Mouse (Mus musculus) heart, adult 18-20 months (tissue): ENCODE results near the gene Pum2. TPM values are rescaled to one million over a fixed set of nuclear protein-coding genes. Genes with fewer than 3 reads are reported as not detected.
"Not testable (repeated sequence)": the region's sequence is repeated elsewhere in the genome, so short reads cannot be mapped to it uniquely, and the experiment has no call there.

Source experiments
- DNase-seq, 2 experiments: peaks; one replicate each; pipeline ENCODE4 v3.0.0; 2021 to 2022; ENCODE audit warnings: mixed read lengths in 1 of 2
- total RNA-seq, 2 experiments: library from RNA; stranded (reverse); gene quantifications; 2 replicates each; pipeline ENCODE4 v1.2.3; 2021

The Pum2 gene
- total RNA-seq, 2 experiments from 2014 or later = 141 to 144 TPM

DNA sequence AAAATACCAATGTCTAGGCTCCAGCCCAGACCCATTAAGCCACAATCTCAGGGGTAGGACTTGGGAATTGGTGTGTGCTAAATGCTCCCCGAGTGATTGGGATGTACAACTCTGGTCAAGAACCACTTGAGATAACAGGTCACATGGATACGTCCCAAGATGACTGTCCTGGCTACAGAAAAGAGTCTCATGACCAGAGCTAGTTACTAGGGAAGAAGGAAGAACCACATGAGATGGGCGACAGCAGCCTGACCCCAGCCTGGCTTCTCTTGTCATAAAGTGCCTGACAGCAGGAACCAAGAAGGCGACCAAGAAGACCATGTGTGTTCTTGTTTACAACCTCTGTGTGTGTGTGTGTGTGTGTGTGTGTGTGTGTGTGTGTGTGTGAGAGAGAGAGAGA, 4.5 kb upstream of the Pum2 start:
- DNase-seq = peak; percentile 27 to 34

DNA sequence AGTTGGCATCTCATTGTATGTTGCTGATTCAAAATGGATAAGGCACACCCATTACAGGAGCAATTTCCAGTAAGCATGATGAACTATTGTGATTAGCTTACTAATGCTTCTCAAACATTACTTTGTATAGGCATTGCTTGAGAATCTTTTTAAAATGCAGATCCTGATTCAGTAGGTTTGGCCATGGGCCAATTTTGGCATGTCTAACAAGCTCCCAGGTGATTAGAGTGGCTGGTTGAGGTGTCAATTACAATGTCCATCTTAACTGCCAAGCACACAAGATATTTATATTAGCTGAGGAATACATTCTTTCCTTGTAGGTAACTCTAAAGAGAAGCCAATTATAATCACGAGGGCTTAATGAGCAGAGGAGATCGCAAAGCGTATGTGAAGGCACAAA, 4.1 kb upstream of the Pum2 start:
- DNase-seq = no peak

DNA sequence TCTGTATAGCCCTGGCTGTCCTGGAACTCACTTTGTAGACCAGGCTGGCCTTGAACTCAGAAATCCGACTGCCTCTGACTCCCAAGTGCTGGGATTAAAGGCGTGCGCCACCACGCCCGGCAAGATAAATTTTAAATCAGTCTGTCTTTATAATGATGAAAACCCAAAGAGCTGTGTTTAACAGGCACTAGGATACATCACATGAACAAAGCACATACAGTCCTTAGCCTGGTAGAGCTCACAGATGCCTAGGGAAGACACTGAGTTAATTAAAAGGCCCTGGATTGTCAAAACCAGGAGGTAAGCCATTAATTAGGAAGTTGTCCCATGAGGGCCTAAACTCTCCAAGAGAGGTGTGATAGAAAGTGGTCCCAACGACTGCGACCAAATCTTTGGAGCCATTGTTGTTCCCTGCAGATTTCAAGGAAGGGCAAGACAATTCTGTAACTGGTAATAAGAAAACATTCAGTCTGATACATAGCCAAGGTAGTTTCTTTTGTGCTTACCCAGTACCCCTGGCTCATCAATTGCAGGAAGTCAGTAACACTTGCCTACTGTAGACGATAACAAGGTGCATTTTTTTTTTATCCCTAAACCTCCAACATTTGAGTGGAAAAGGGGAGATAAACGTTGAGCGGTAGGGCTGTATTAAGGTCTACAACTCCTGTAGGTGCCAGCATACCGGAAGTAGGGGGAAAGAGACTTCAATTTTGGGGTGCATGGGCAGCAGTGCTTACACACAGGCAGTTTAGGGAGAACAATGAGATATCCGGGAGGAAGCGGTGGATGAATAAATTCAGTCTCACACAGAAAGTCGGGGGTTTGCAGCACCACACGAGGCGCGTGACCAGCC, 587 bp upstream of the Pum2 start:
- no peak for DNase-seq

DNA sequence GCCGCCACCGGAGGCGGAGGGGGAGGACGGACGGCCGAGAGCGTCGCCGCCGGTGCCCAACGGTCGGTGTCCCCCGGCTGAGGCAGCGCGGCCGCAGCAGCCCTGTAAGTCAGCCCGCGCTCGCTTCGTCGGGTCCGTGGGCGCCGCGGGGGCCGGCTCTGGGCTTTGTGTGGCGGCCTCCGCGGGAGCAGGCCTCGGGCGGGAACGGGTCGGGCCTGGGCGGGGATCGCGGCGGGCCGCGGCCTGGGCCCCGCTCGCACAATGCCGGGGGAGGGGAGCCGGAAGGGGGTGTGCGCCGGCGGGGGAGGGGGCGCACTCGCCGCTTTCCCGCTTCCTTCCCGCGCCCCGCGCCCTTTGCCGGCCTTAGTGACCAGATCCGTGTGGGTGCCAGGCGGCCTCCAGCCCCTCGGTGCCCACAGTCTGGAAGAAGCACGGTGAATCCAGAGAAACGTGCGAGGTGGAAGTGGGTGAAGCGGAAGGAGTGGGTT, 487 bp downstream of the Pum2 start:
- DNase-seq = peak in 1 of 2 experiments; percentile 66

DNA sequence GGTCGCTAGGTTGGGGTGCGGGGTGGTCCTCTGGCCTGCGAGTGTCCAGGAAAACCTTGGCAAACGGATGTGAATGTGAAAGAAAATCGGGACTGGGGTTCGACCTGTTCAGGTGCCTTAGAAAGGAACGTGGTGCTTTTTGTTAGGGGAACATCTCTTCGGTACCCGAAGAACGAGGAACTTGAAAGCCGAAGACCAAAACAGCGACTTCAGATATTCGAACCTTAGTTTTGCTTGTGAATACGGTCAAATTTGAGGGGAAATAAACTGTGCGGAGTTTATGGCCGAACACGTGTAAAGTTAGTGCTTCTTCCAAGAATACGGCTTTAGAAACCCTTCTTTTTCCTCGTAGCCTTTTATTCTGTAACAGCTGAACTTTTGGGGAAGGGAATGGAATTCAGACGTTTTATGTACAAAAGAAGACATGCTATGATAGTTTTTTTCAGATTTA, 982 bp downstream of the Pum2 start:
- DNase-seq = peak in 1 of 2 experiments; percentile 12

DNA sequence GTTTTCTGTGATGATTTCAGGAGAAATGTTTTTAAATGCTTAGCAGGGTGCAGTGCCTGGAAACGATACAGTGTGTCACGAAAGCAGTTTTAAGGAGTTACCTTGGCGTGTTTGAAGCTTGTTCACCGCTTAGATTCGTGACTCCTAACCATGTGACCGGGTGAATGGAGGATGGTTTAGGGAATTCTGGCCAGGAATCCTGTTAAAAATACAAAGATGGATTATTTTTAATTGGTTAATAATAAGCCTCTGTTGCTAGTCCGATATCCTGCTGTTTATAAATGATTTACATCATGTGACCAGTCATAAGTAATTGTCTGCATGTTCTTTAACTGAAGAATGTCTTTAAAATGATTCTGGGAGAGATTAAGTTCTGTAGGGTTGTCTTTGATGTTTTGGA, 1.4 kb downstream of the Pum2 start:
- peak in 1 of 2 experiments; percentile 27 for DNase-seq

DNA sequence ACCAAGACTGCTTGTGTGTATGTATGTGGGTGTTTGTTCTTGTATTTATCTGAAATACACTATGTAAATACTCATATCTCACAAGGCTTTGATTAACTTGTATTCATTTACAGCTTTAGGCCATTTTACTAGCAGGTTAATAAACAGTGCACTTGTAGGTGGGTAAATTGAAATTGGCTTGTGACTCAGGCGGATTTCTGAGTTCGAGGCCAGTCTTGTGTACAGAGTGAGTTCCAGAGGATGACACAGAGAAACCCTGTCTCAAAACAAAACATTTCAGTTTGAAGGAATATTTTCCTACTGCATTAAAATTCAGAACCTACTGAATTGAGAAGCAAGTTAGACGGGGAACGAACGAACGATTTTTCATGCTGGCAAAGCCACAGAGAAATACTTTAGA, 2.4 kb downstream of the Pum2 start:
- DNase-seq = no peak

DNA sequence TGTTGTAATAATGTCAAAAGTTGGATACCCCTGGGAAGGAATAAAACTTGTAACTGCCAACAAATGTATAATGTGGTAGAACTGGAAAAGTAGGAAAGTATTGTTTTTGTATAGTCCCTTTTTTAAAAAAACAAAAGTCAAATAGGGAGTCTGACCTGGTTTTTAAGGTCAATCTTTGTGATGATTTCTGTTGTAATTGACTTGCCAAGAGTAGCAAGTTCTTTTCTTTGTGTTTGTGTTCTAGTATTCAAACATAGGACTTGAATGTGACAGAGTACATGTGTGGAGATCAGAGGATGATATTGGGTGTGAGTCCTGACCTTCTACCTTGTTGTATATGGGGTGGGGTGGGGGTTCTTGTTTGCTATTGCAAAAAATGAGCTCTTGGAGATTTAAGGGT, 4.0 kb downstream of the Pum2 start:
- DNase-seq = no peak

DNA sequence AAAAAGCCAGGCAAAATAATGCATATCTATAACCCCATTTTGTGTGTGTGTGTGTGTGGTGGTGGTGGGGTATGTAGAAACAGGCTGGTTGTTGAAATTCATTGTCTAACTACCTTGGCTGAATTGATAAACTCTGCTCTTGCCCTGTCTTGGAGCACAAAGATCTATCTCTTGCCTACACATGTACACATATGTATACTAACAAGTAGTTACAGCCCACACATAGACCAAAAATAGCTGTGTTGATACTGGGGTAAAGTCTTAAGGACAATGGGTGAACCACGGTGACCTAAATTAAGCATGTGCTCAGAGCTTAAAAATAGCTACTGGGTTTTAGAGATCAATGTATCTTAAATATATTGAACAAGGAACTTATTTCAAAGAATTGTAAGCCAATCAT, 10.3 kb downstream of the Pum2 start:
- DNase-seq = peak in 1 of 2 experiments; percentile 20

DNA sequence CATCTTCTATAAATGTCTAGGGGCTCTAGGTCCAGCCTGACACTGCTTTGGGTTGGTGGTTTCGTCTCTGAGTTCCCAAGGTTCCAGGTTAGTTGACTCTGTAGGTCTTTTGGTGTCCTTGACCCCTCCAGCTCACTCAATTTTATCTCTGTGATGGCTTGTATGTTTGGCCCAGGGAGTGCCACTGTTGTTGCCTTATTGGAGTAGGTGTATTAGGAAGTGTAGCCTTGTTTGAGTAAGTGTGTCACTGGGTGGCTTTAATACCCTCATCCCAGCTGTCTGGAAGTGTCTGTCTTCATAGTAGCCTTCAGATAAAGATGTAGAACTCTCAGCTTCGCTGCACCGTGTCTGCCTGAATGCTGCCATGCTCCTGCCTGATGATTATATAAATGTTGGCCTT, 11.1 kb downstream of the Pum2 start:
- peak in 1 of 2 experiments; percentile 28 for DNase-seq

DNA sequence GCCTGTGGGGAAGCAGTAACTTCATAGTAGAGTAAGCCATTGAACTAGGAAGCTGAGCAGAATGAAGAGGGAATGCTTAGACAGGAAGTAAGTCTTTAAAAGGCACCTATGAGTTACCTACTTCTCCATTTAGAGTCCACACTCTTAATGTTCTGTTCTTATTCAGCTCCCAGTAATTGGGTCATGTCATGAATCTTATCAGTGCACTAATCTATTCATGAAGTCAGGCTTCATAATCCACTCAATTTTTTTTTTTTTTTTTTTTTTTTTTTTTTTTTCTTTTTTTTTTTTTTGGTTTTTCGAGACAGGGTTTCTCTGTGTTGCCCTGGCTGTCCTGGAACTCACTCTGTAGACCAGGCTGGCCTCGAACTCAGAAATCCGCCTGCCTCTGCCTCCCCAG, 15.9 kb downstream of the Pum2 start:
- not testable (repeated sequence) for DNase-seq

DNA sequence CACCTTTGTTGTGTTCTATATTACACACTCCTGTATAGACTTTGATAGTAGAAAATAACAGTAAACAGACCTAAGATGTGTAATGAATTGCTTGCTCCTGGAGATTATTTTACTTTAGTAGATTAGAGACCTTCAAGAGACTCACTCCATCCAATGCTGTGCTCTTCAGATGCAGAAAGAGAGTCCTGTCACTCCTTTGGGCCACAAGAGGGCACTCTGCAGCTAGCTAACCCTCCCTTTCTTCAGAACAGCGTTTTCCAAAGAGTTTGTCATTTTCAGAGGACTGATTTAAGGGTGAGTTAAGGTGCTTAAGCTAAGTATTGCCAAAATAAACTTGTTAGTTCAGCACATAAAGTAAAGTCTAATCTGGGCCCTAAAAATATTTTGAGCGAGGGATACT, 25.0 kb downstream of the Pum2 start:
- DNase-seq = peak; percentile 38 to 66

DNA sequence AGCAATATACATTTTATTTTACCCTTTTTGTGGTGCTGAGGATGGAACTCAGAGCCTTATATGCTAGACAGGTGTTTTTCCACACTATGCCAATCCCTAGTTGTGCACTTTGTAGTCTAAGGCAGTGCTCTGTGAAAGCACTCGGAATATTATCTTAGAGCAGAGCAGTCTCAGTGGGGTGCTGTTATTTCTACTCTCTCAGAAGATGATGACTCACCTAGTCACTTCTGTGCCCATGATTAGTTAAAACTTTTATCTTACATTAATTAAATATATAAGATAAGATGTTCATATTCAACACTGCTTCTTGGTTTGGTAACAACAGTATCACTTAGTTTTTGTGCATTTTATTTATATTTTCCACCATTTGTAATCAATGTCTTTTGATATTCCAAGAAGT, 30.1 kb downstream of the Pum2 start:
- DNase-seq = no peak

DNA sequence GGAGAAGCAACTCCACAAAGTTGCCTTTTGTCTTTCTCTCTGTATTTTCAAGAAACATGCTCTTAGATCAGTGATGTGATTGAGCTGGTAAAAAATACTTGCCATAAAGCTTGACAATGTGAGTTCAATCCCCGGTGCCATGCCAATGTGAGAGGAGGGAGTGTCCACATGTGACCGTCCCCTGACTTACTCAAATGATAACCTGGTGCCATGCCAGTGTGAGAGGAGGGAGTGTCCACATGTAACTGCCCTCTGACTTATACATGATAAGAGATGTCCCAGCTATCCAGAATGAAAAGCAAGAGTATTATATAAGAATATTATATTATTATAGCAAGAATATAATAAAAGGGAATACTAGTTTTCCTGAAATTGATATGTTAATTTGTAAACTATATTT, 34.9 kb downstream of the Pum2 start:
- DNase-seq = no peak

DNA sequence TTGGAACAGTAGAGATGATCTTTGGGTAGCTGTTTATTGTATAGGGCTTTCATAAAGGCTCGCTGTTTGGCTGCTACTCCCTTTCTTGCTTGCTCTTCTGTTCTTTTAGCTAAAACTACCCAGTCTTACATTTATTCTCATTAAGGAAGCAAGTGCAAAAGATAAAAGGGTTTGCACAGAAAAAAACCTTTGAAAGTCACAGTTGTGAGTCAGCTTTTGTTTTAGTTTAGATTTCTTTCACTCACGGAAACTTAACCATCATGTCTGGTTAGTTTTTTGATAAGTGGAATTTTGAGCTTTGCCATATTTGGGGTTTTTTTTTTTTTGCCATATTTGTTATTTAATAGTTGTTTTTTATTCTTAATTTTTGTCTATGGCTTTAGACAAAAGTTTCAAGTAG, 38.7 kb downstream of the Pum2 start:
- DNase-seq = no peak

DNA sequence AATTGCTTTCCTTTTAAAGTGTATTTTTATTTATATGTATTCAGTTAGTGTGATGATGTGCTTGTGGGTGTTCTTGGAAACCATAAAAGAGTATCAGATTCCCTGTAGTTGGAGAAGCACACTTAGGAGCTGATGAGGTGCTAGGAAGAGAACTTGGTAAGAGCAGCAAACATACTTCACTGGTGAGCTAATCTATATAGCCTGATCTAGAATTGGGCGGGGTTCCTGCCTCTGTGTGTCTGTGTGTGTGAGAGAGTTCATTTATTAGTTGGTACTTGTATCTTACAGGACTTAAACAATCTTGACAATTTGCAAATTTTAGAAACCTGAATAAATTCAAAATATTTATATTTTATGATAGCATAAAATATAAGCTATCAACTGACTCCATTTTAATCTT, 42.2 kb downstream of the Pum2 start:
- no peak for DNase-seq

DNA sequence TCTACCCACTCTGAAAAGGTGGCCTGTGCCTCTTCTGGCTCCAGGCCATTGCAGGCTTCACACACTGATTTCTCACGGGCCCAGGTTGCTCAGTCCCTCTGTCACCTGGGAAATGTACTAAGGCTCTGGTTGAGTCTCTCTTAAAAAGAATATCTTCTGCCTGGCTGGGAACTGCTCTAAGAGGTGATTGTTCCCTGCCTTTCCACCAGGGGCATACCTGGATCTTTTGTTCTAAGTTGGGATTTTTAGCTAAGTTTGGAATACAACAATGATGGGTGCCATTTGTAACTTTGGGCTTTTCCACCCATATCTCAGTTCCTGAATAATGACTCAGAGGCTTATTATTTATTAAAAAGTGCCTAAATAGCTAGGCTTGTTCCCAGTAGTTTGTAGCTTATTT, 53.0 kb downstream of the Pum2 start:
- no peak for DNase-seq

DNA sequence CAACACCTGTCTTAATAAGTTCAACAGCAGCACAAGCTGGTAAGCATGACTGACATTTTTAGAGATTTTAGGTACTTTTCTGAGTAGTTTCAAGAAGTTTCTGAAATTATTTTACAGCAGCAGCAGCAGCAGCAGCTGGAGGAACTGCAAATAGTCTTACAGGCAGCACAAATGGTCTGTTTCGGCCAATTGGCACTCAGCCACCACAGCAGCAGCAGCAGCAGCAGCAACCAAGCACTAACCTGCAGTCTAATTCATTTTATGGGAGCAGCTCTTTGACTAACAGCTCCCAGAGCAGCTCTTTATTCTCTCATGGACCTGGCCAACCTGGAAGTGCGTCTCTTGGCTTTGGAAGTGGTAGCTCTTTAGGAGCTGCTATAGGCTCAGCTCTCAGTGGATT, 54.8 kb downstream of the Pum2 start:
- peak; percentile 10 to 25 for DNase-seq

DNA sequence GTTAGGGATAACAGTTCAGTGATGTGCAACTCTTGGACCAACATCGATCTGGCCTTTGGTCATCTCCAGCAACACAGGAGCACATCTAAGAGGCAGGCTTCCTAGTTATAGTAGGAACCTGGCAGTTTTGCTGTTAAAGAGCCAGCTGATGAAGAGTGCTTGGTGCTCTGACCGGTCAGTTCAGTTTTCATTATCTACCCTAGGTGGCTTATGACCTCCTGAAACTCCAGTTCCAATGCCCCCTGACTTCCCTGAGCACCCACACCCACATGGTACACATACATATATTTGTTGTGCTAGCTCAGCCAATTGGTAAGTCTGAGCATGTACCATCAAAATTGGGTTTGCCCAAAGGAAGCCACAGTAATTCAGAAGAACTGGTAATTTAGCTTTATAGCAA, 79.7 kb downstream of the Pum2 start:
- DNase-seq = no peak

DNA sequence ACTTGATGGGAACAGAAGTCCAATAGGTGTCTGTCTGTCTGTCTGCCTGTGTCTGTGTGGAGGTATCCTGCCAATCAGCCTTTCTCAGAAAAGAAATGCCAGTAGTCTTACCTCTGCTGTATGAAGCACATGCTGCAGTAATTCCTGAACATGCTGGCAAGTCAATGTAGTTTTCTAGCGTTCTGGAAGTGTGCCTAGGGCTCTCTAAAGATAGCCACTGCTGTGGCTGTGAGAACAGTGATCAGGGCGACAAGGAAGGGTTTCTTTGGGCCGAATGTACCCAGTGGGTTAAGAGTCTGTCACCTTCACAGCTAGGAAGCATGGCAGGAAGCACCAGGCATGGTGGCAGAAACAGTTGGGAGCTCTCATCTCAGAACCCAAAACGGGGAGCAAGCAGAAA, 80.2 kb downstream of the Pum2 start:
- peak; percentile 56 to 72 for DNase-seq

DNA sequence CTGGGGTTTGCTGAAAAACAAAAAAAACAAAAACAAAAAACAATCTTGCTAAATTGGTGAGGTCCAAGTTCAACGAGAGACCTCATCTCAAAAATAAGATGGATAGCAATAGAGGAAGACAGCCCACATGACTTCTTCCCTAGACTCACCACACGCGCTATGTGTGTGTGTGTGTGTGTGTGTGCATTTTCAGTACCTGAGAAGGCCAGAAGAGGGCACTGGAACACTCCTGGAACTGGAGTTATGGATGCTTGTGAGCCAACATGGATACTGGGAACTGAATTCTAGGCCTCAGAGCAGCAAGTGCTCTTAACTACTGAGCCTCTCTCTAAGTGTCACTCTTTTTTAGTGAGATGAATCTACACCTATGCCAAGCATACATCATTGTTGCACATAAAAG, 84.1 kb downstream of the Pum2 start:
- no peak for DNase-seq

DNA sequence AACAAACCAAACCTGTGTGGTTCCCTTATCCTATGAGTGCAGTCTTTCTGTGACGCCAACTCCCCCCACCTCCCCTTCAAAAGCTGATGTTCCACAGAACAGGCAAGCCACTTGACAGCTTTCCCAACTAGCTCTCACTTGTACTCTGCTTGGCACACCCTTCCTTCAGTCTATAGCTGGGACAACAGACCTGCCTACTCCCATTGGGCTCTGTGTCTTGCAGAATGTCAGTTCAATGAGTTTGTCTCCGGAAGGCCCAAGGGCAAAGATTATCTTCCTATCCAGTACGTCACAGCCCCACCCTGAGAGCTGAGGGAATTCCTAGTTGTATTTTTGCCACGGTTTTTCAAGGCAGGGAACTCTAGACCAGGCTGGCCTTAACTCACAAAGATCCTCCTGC, 85.2 kb downstream of the Pum2 start:
- no peak for DNase-seq

DNA sequence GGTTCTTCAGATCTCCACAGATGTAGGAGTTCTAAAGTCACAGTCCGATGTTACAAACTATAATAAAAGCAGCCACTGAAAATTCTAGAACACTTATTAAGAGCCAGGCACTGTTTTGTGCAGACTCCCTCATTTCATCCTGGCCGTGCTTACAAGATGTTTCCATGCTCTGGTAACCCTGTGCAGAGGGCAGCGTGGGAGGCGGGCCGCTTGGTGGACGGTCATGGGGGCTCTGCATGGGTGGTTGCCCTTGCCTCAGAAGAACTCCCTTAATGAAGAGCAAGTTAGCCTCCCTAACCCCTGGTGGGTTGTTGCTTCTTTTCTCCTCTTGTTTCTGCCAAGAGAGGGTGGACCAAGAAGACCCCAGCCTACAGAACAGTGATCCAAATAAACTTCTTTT, 85.8 kb downstream of the Pum2 start:
- no peak for DNase-seq

DNA sequence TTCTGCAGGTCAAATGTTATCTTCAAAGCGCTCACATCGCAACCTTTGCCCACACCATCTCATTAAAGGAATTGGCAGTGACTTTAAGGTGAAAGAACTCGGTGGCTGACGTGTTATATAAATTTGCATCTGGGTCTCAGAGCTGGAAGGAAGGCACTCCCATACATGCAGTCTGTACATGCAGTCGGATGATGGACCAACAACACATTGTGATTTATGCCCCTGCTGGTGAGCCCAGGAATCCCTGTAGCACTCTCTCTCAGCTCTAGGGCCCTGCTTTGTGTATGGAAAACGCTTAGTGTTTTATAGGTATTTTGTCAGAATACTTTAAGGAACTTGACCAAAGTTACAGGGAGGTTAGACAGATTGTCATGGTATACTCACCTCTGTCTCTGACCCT, 86.6 kb downstream of the Pum2 start:
- DNase-seq = no peak
